Mouse (Mus musculus): Measurements from ENCODE around the gene Aldh1l1.

DNA sequence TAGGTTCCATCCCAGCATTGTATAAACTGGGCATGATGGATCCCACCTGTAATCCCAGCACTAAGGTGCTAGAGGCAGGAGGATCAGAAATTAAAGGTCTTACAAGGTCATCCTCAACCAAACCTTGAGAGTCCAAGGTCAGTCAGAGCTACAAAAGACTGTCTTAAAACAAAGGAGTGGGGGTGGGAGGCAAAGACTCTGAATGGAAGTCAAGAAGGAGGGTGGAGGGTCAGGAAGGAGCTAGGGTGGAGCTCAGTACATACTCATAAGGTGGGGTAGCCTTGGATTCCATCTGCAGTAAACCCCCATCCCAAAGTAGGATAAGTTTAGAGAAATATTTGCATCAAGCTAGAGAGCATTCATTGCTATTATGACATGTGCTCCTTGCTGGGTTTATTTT lies 33.6 kb upstream of the Aldh1l1 start:
- no peak for TF ChIP-seq CTCF (IDR thresholded peaks at IDR 0.05; ENCODE audit: extremely low read depth, insufficient read length, insufficient replicate concordance, low read depth, low read length)
- no peak for TF ChIP-seq POLR2A (IDR thresholded peaks at IDR 0.05; ENCODE audit: low read depth, low read length)
